In the genomic region with DNA sequence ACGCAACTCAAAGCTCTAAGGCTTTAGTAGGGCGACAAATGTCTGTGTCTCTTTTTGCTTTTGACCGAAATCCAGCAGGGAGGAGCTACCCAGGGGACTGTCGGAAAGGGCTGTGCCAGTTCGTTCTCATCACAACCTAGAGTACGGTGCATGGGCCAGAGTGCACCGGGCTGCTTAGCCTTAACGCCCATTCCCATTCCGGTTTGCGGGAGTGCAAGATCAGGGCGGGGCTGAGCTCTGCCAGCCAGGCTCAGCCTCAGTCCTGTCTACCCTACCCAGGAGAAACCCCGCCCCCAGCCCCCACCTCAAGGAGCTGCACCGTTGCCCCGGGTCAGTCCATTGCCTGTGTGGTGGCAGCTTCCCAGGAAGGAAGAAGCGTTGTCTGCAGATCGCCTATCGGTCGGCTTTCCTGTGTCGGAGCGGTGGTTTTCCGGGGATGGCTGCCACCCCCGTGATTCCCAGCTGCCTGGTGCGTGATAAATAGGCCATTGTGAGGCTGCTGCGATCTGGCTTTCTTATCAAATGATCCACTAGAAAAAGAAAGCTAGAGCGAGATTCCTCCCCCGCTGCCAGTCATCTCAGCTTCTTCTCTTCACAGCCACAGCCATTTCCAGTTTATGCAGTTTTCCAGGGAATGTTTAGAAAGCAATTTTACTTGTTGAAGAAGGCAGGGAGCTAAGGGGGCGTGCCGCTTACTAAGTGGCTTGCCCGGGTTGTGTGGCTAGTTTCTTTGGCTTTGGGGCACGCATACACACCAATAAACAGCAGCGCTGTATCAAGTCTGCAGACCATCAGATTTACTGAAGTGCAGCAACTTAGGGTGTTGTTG, we compare ENCODE assay signal across 8 mouse cellular contexts.
DNase-seq lines count a peak whose midpoint lies in the region; ATAC-seq and TF ChIP-seq lines count a peak whose summit lies in the region.

No protein-coding gene starts in this region.

- no peak overlapping the region for H3ac ChIP-seq in myocyte (ENCODE audit: control insufficient read depth, insufficient read length)

- H3K4me3 ChIP-seq in brown adipose tissue, adult 24 weeks (ENCODE audit: insufficient read depth, low read depth, low read length) = peak overlapping the region; percentile 59
- peak overlapping the region; percentile 30 for H3K4me3 ChIP-seq in erythroblast, embryonic 14.5 days (replicated peaks)
- peak overlapping the region; percentile 60 for H3K4me3 ChIP-seq in heart, embryonic 15.5 days
- H3K4me3 ChIP-seq in liver, embryonic 13.5 days (replicated peaks) = peak overlapping the region; percentile 47
- H3K4me3 ChIP-seq in myocyte = peak overlapping the region; percentile 22

- peak overlapping the region; percentile 90 for H3K4me2 ChIP-seq in heart, embryonic 15.5 days
- peak overlapping the region; percentile 66 for H3K4me2 ChIP-seq in liver, embryonic 13.5 days
- peak overlapping the region; percentile 71 for H3K4me2 ChIP-seq in myocyte (ENCODE audit: low read depth)

- no peaks in the 10 kb centered on the region; the same call in 1 of the 2 replicates for H3K9me3 ChIP-seq in erythroblast, embryonic 14.5 days (ENCODE audit: control insufficient read depth, low read length)
- H3K9me3 ChIP-seq in heart, embryonic 15.5 days (replicated peaks) = no peaks in the 10 kb centered on the region
- H3K9me3 ChIP-seq in liver, embryonic 13.5 days (replicated peaks) = no peaks in the 10 kb centered on the region

- H3K79me2 ChIP-seq in myocyte (ENCODE audit: control insufficient read depth, insufficient read depth) = no peaks in the 10 kb centered on the region

- no peak for TF ChIP-seq POLR2A in myocyte (IDR thresholded peaks at IDR 0.05; ENCODE audit: insufficient read length, low read depth)

- H3K9ac ChIP-seq in heart, embryonic 15.5 days = peak overlapping the region; percentile 65
- H3K9ac ChIP-seq in liver, embryonic 13.5 days = peak overlapping the region; percentile 52

- H3K36me3 ChIP-seq in erythroblast, embryonic 14.5 days (ENCODE audit: control insufficient read depth) = no peaks in the 10 kb centered on the region
- H3K36me3 ChIP-seq in heart, embryonic 15.5 days = no peaks in the 10 kb centered on the region
- H3K36me3 ChIP-seq in liver, embryonic 13.5 days = no peaks in the 10 kb centered on the region
- no peaks in the 10 kb centered on the region for H3K36me3 ChIP-seq in myocyte (ENCODE audit: control insufficient read depth, insufficient read depth)

- H3K27ac ChIP-seq in brown adipose tissue, adult 24 weeks (replicated peaks; ENCODE audit: low read depth, low read length) = peak overlapping the region; percentile 58
- peak overlapping the region; percentile 76 for H3K27ac ChIP-seq in heart, embryonic 15.5 days
- no peak overlapping the region for H3K27ac ChIP-seq in liver, embryonic 13.5 days

- peak; percentile 32 for ATAC-seq in CD4-positive, CD25-positive, alpha-beta regulatory T cell, adult 4 months
- peak; percentile 72 for ATAC-seq in heart, embryonic 15.5 days (replicated peaks; ENCODE audit: insufficient number of reproducible peaks, insufficient read depth, low FRiP score, low read depth)
- peak; percentile 65 for ATAC-seq in liver, embryonic 13.5 days (ENCODE audit: low read depth)

- H3K27me3 ChIP-seq in erythroblast, embryonic 14.5 days (ENCODE audit: control insufficient read depth) = peaks cover 89% of the 10 kb centered on the region
- H3K27me3 ChIP-seq in heart, embryonic 15.5 days = no peaks in the 10 kb centered on the region
- peaks cover 71% of the 10 kb centered on the region for H3K27me3 ChIP-seq in liver, embryonic 13.5 days
- no peaks in the 10 kb centered on the region for H3K27me3 ChIP-seq in myocyte (ENCODE audit: control insufficient read depth, insufficient read depth, insufficient read length)

- DNase-seq in kidney, postnatal 10 days = peak; percentile 91
- peak; percentile 17 for DNase-seq in liver, embryonic 13.5 days
- peak; percentile 27 for DNase-seq in telencephalon, adult 2 months (ENCODE audit: low read depth, low spot score)

- peaks cover 8% of the 10 kb centered on the region for H3K4me1 ChIP-seq in brown adipose tissue, adult 24 weeks (ENCODE audit: control insufficient read depth, insufficient read depth, insufficient read length, low read length)
- peaks cover 9% of the 10 kb centered on the region for H3K4me1 ChIP-seq in erythroblast, embryonic 14.5 days (ENCODE audit: control insufficient read depth)
- peaks cover 18% of the 10 kb centered on the region for H3K4me1 ChIP-seq in heart, embryonic 15.5 days (replicated peaks)
- H3K4me1 ChIP-seq in liver, embryonic 13.5 days (replicated peaks) = peaks cover 13% of the 10 kb centered on the region

- 3% methylated on average over 31 of the region's 31 CpGs for WGBS in heart, embryonic 15.5 days
- WGBS in liver, embryonic 13.5 days (ENCODE audit: insufficient replicate concordance) = 3% methylated on average over 31 of the region's 31 CpGs

TF ChIP-seq in myocyte, 11 proteins besides CTCF, POLR2A, EP300 and RAD21:
- no peak for TF ChIP-seq POLR2AphosphoS2 (IDR thresholded peaks at IDR 0.05; ENCODE audit: insufficient read length, low read depth)
- no peak for TF ChIP-seq TCF3 (IDR thresholded peaks at IDR 0.05; ENCODE audit: insufficient read length, low read depth)

Comparison
In these comparisons a context has a peak if more than half of its experiments do, and no peak if none do; other contexts are left out.
1. DNase-seq: peak in every context shown above with its lines; median percentile 91 in kidney, postnatal 10 days; 27 in telencephalon, adult 2 months; 17 in liver, embryonic 13.5 days.